Mouse (Mus musculus) adrenal gland, postnatal 25 days (tissue): ENCODE results near the gene Baiap2l1. TPM values are rescaled to one million over a fixed set of nuclear protein-coding genes. Genes with fewer than 3 reads are reported as not detected.

Source experiments
- DNase-seq: peaks from one replicate; pipeline ENCODE4 v3.0.0; 2021; ENCODE audit warnings: mixed read lengths
- total RNA-seq: library from RNA; stranded (reverse); gene quantifications from 2 replicates; pipeline ENCODE4 v1.2.3, GENCODE M21; 2021

Baiap2l1 gene
- total RNA-seq, 1 experiment from 2014 or later, result 8.0 TPM

- no peak for DNase-seq
Measured at GRCm38 (mm10) chr5:144284599-144284998, 73.3 kb downstream of the Baiap2l1 start.

GRCm38 (mm10) chr5:144283551-144284031 is 74.3 kb downstream of the Baiap2l1 start:
- DNase-seq, result no peak

- no peak for DNase-seq
Measured at GRCm38 (mm10) chr5:144282470-144283260, 75.2 kb downstream of the Baiap2l1 start.

GRCm38 (mm10) chr5:144279926-144280325 is 78.0 kb downstream of the Baiap2l1 start:
- DNase-seq, result no peak

GRCm38 (mm10) chr5:144279081-144279541 is 78.8 kb downstream of the Baiap2l1 start:
- no peak for DNase-seq

- DNase-seq, result no peak
Measured at GRCm38 (mm10) chr5:144278374-144278960, 79.4 kb downstream of the Baiap2l1 start.

GRCm38 (mm10) chr5:144276898-144277630 is 80.8 kb downstream of the Baiap2l1 start:
- DNase-seq, result no peak

- no peak for DNase-seq
Measured at GRCm38 (mm10) chr5:144274904-144275303, 83.0 kb downstream of the Baiap2l1 start.

- DNase-seq, result no peak
Measured at GRCm38 (mm10) chr5:144271772-144272171, 86.1 kb downstream of the Baiap2l1 start.

- DNase-seq, result no peak
Measured at GRCm38 (mm10) chr5:144271118-144271517, 86.8 kb downstream of the Baiap2l1 start.

- DNase-seq, result no peak
Measured at GRCm38 (mm10) chr5:144270420-144270819, 87.5 kb downstream of the Baiap2l1 start.

- no peak for DNase-seq
Measured at GRCm38 (mm10) chr5:144269926-144270325, 88.0 kb downstream of the Baiap2l1 start.

GRCm38 (mm10) chr5:144267535-144268241 is 90.2 kb downstream of the Baiap2l1 start:
- no peak for DNase-seq

- DNase-seq, result no peak
Measured at GRCm38 (mm10) chr5:144263496-144263895, 94.4 kb downstream of the Baiap2l1 start.

GRCm38 (mm10) chr5:144263082-144263481 is 94.8 kb downstream of the Baiap2l1 start:
- DNase-seq, result no peak

- no peak for DNase-seq
Measured at GRCm38 (mm10) chr5:144261829-144262228, 96.1 kb downstream of the Baiap2l1 start.

- DNase-seq, result no peak
Measured at GRCm38 (mm10) chr5:144261309-144261708, 96.6 kb downstream of the Baiap2l1 start.

GRCm38 (mm10) chr5:144260464-144260863 is 97.4 kb downstream of the Baiap2l1 start:
- DNase-seq, result no peak

GRCm38 (mm10) chr5:144259228-144259627 is 98.7 kb downstream of the Baiap2l1 start:
- no peak for DNase-seq

GRCm38 (mm10) chr5:144258687-144259086 is 99.2 kb downstream of the Baiap2l1 start:
- DNase-seq, result no peak

- DNase-seq, result peak; percentile 67
Measured at GRCm38 (mm10) chr5:144258131-144258611, 99.7 kb downstream of the Baiap2l1 start.
